Mouse (Mus musculus): Measurements from ENCODE around the gene Six1. TPM values are rescaled to one million over a fixed set of nuclear protein-coding genes. Genes with fewer than 3 reads are reported as not detected.
A peak's percentile ranks its signal among the peaks of the same experiment; 100 is the strongest.

Gene Six1
- total RNA-seq, 1 experiment = 2.9 TPM

DNA sequence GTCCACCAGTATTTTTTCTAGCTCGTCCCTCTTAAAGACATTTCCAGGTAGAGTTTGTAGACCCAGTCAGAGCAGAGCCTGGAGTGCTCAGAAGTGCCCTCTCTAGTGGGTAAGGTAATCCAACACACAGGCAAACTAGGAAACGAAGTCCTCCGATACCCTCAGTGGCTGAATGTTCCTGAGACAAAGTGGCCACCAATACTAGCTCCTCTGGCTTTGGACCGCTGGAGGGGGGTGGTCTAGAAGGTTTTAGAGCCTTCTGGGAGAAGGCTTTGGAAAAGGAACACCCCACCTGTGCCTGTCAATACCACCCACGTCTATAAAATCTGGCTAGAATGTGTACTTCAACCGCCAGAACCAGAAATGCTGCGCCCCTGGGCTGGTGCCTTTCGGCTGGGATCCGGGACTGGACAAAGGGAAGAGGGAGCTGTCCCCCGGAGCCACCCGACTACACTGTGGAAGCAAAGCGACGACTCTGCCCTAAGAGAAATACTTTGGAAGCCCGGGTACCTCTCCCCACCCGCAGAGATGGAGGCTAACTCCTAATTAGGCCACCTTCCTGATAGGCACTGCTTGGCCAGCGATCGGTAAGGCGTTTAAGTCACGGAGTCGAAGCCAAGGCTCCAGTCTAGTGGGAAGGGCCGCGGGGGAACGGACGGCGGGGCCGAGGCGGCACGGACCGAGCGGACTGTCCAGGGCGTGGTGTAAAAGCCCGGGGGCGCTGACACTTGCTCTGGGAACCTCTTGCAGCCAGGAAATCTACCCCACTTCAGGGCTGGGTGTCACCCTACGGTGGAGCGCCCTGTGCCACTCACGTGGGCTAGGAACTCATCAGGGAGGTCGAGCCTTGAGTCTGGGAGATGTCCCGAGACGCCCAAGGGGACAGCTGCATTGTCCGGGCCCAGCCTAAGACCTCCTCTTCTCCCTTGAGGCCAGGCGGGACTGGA lies 14.4 kb downstream of the Six1 start:
- Histone ChIP-seq H3K4me1 (ENCODE audit: control insufficient read depth in 2 of 2, insufficient read depth in 2 of 2, low read length in 2 of 2, poor library complexity in 1 of 2) (peaks cover 0 to 19% of the 10 kb centered on the region in 2 experiments; a peak in 2 of 4 replicates), H3K4me3 (ENCODE audit: insufficient read depth in 1 of 2, low read depth in 1 of 2, low read length in 2 of 2, poor library complexity in 1 of 2, severe bottlenecking in 1 of 2) (peak overlapping the region; percentile 35; a peak in 3 of 4 replicates), H3K9me3 (ENCODE audit: control insufficient read depth, insufficient read depth, low read depth, low read length) (no peaks in the 10 kb centered on the region), H3K9ac (ENCODE audit: insufficient read depth, low read depth, low read length, poor library complexity, severe bottlenecking) (no peak overlapping the region), H3K27ac (ENCODE audit: insufficient read depth, low read depth, low read length, poor library complexity, severe bottlenecking) (no peak overlapping the region), H3K36me3 (ENCODE audit: control insufficient read depth, insufficient read depth, low read length, poor library complexity, severe bottlenecking) (no peaks in the 10 kb centered on the region; the same call in 1 of the 2 replicates)
- in situ Hi-C loops (cut with MboI; ENCODE audit: low sequenced_read_pairs in 2 of 2, unreplicated experiment in 2 of 2) = loop anchor here (25.0 kb wide), 2 partner anchors 423 to 498 kb away; partner anchors contain the start of gene Tmem30b (in 2 of the 2)
- DNase-seq (ENCODE audit: low read depth, low spot score) = no peak
- no peak for TF ChIP-seq MAFK (IDR thresholded peaks at IDR 0.05; ENCODE audit: insufficient read depth, low read depth, low read length)
- TF ChIP-seq CHD2 (IDR thresholded peaks at IDR 0.05; ENCODE audit: low read depth, low read length) = no peak
- no peak for TF ChIP-seq HCFC1 (IDR thresholded peaks at IDR 0.05; ENCODE audit: borderline replicate concordance, insufficient read depth, low read length)
- TF ChIP-seq ZC3H11A (IDR thresholded peaks at IDR 0.05; ENCODE audit: borderline replicate concordance, low read depth, low read length) = no peak
- TF ChIP-seq ZNF384 (IDR thresholded peaks at IDR 0.05; ENCODE audit: low read depth, low read length) = no peak

DNA sequence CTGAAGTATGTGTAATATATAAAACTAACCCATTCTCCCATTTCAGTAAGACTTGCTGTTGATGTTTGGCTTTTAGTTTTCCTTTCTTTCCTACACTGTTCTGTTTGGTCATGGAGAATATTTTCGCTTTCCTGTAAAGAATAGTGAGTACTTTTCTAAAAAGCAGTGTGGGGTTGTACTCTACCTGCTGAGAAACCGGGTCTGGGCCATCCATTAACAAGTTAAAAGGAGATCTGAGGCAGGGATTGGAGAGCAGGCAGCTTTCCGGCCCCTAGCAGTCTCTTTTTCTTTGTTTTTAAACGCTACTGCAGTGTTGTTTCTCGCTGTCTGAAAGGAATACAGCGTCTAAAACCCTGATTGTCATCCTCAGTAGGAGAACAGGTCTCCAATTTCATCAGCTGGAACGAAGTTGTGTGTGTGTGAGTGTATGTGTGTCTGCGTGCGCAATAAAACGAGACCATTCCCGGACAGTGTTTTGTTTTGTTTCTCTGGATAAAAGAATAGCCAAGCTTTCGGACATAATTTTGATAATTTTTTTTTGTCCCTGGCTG lies 15.2 kb downstream of the Six1 start:
- no peak overlapping the region for H3K4me3 ChIP-seq (ENCODE audit: insufficient read depth in 1 of 2, low read depth in 1 of 2, low read length in 2 of 2, poor library complexity in 1 of 2, severe bottlenecking in 1 of 2)
- in situ Hi-C loops (cut with MboI; ENCODE audit: low sequenced_read_pairs in 2 of 2, unreplicated experiment in 2 of 2) = loop anchor here (25.0 kb wide), 2 partner anchors 424 to 499 kb away; partner anchors contain the start of gene Tmem30b (in 2 of the 2)
- no peaks in the 10 kb centered on the region; the same call in 1 of the 2 replicates for H3K36me3 ChIP-seq (ENCODE audit: control insufficient read depth, insufficient read depth, low read length, poor library complexity, severe bottlenecking)
- no peak for TF ChIP-seq ZC3H11A (IDR thresholded peaks at IDR 0.05; ENCODE audit: borderline replicate concordance, low read depth, low read length)
- no peak for TF ChIP-seq ZNF384 (IDR thresholded peaks at IDR 0.05; ENCODE audit: low read depth, low read length)
- TF ChIP-seq MAFK (IDR thresholded peaks at IDR 0.05; ENCODE audit: insufficient read depth, low read depth, low read length) = no peak
- no peak for TF ChIP-seq HCFC1 (IDR thresholded peaks at IDR 0.05; ENCODE audit: borderline replicate concordance, insufficient read depth, low read length)
- TF ChIP-seq CHD2 (IDR thresholded peaks at IDR 0.05; ENCODE audit: low read depth, low read length) = no peak
- no peak for DNase-seq (ENCODE audit: low read depth, low spot score)
- H3K9ac ChIP-seq (ENCODE audit: insufficient read depth, low read depth, low read length, poor library complexity, severe bottlenecking) = no peak overlapping the region
- H3K27ac ChIP-seq (ENCODE audit: insufficient read depth, low read depth, low read length, poor library complexity, severe bottlenecking) = no peak overlapping the region
- peaks cover 0 to 18% of the 10 kb centered on the region in 2 experiments; a peak in 2 of 4 replicates for H3K4me1 ChIP-seq (ENCODE audit: control insufficient read depth in 2 of 2, insufficient read depth in 2 of 2, low read length in 2 of 2, poor library complexity in 1 of 2)
- H3K9me3 ChIP-seq (ENCODE audit: control insufficient read depth, insufficient read depth, low read depth, low read length) = no peaks in the 10 kb centered on the region

DNA sequence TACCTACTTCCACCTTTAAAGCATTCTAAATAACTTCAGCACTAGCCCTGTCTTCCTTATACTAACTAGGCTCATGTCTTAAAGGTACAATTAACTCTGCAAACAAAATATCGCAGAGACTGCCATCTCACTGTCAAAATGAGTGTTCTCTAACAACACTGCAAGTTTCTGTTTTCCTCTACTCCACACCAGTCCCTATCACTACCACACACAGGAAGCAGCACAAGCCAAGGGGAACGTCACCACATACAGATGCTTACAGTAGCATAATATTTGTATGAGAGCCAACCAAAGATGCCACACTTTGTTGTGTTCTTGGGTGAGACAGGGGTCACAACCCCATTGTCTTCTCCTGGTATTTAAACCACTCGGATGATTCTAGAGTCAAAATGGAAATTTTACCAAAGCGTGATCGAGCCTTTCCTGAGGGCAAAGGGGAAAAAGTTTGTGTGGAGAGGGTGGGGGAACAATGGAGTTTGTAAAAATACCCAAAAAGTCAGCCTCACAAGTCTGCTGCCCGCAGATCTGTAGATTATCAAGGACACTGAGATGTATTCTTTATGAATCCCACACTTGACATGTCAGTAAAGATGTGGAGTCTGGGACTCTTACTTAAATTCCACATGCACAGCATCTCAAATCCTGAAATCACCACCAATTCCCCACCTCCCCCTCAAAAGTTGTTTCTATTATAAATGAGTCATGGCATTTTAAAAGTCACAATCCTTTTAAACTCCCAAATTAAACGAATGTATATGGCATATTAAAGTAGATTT lies 16.1 kb downstream of the Six1 start:
- Histone ChIP-seq H3K9me3 (ENCODE audit: control insufficient read depth, insufficient read depth, low read depth, low read length) (no peaks in the 10 kb centered on the region), H3K36me3 (ENCODE audit: control insufficient read depth, insufficient read depth, low read length, poor library complexity, severe bottlenecking) (no peaks in the 10 kb centered on the region), H3K4me1 (ENCODE audit: control insufficient read depth in 2 of 2, insufficient read depth in 2 of 2, low read length in 2 of 2, poor library complexity in 1 of 2) (peaks cover 0 to 16% of the 10 kb centered on the region in 2 experiments; a peak in 2 of 4 replicates), H3K9ac (ENCODE audit: insufficient read depth, low read depth, low read length, poor library complexity, severe bottlenecking) (no peak overlapping the region), H3K27ac (ENCODE audit: insufficient read depth, low read depth, low read length, poor library complexity, severe bottlenecking) (no peak overlapping the region), H3K4me3 (ENCODE audit: insufficient read depth in 1 of 2, low read depth in 1 of 2, low read length in 2 of 2, poor library complexity in 1 of 2, severe bottlenecking in 1 of 2) (no peak overlapping the region)
- no peak for TF ChIP-seq ZNF384 (IDR thresholded peaks at IDR 0.05; ENCODE audit: low read depth, low read length)
- TF ChIP-seq MAFK (IDR thresholded peaks at IDR 0.05; ENCODE audit: insufficient read depth, low read depth, low read length) = no peak
- no peak for TF ChIP-seq HCFC1 (IDR thresholded peaks at IDR 0.05; ENCODE audit: borderline replicate concordance, insufficient read depth, low read length)
- TF ChIP-seq CHD2 (IDR thresholded peaks at IDR 0.05; ENCODE audit: low read depth, low read length) = no peak
- TF ChIP-seq ZC3H11A (IDR thresholded peaks at IDR 0.05; ENCODE audit: borderline replicate concordance, low read depth, low read length) = no peak
- no peak for DNase-seq (ENCODE audit: low read depth, low spot score)
- in situ Hi-C loops (cut with MboI; ENCODE audit: low sequenced_read_pairs in 2 of 2, unreplicated experiment in 2 of 2) = loop anchor here (25.0 kb wide), 2 partner anchors 425 to 500 kb away; partner anchors contain the start of gene Tmem30b (in 2 of the 2)

Data from ES-E14 (cell line).